Mouse (Mus musculus) cerebellum, postnatal 36 days (tissue): ENCODE results near the gene Cdkn2aip.
A peak's percentile ranks its signal among the peaks of the same experiment; 100 is the strongest.

ENCODE experiments used
- DNase-seq, 2 experiments: peaks; one replicate each; pipeline ENCODE4 v3.0.0; 2021 to 2022; ENCODE audit warnings: mixed read lengths in 2 of 2

The Cdkn2aip gene

GRCm38 (mm10) chr8:47693119-47693518 lies 20.6 kb downstream of the Cdkn2aip start:
- DNase-seq: peak; percentile 82

GRCm38 (mm10) chr8:47691831-47692230 lies 21.9 kb downstream of the Cdkn2aip start:
- no peak for DNase-seq

GRCm38 (mm10) chr8:47691303-47691702 lies 22.4 kb downstream of the Cdkn2aip start:
- no peak for DNase-seq

DNA sequence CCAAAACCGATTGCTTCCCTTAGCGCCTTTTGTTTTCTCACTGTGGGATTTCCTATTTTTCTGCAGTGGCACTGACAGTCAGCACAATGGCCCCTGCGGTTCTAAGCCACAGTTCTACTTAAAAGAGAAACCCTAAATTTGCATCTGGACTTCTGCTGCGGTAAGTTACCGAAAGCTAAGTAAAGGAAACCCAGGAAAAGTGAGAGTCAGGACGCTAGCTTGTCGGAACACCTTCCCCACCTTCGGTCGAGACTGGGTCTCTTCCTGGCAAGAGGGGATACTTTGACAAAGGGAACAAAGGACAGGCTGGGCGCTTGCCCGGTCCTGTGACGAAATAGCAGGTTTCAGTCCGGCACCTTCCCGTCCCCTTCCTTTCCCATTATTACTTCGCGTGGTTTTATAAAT lies 23.1 kb downstream of the Cdkn2aip start:
- DNase-seq: no peak

- DNase-seq: no peak
Observed at GRCm38 (mm10) chr8:47689704-47690326, 23.9 kb downstream of the Cdkn2aip start.

- DNase-seq: no peak
Observed at GRCm38 (mm10) chr8:47684441-47684840, 29.3 kb downstream of the Cdkn2aip start.

DNA sequence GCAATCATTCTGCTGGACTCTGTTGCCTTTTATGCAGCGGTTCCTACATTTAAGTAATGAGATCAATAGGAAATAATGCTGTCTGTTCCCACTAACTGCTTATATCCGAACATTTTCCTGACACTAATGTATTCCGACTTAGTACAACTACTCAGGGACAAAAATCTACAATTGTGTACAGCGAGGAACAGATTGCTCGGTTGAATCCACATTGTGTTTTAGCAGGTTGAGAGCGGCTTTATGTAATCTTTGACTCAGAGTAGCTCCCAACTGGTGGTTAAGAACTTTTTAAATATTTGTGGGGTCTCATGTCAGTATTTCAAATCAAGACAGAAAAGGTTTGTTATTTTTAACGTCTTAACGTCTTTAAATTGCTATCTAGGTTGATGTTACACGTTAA lies 29.7 kb downstream of the Cdkn2aip start:
- DNase-seq: no peak

- DNase-seq: no peak
Observed at GRCm38 (mm10) chr8:47680306-47680705, 33.4 kb downstream of the Cdkn2aip start.

DNA sequence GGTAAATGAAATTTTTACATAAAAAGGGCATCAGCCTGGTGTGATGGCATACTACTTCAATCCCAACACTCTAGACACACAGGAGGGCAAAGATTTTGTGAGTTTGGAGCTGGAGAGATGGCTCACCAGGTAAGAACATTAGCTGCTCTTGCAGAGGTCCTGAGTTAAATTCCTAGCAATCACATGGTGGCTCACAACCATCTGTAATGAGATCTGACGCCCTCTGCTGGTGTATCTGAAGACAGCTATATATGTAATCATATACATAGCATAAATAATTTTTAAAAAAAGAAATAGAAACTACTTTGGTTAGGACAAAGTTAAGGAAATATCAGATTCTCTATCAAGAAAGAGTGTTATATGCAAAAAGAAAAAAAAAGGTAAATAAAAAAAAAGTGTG lies 34.1 kb downstream of the Cdkn2aip start:
- no peak for DNase-seq

GRCm38 (mm10) chr8:47676631-47677030 lies 37.1 kb downstream of the Cdkn2aip start:
- no peak for DNase-seq

- DNase-seq: peak in 1 of 2 experiments; percentile 6
Observed at GRCm38 (mm10) chr8:47676224-47676623, 37.5 kb downstream of the Cdkn2aip start.

- DNase-seq: no peak
Observed at GRCm38 (mm10) chr8:47675786-47676185, 37.9 kb downstream of the Cdkn2aip start.

- peak; percentile 100 for DNase-seq
Observed at GRCm38 (mm10) chr8:47674777-47675710, 38.7 kb downstream of the Cdkn2aip start, which contains the start of gene Ing2. TSS of gene Ing2 (minus strand) at chr8:47675556.

DNA sequence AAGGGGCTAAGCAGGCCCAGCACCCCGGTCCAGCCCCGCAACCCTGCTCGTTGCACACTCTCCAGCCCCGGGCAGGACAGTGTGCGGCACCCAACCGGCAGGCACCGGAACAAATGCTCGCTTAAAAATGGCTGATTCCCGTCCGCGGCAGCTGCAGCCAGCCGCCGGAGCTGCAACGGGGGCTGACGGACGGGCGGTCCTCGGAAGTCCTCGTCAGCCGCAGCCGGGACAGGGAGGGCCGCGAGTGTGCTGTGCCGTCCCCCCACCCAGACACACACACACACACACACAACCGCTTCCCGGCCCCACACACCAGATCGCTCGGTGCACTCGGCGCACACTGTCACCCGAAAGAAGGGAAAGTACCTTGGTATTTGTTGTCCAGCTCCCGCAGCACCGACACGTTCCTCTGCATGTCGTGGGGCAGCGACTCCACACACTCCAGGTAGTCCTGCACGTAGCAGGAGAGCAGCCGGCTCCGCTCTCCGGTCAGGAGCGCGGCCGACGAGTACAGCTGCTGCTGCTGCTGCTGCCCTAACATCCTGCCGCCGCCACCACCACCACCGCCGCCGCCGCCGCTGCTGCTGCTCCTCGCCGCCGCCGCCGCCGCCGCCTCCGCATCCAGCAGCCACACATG lies 39.5 kb downstream of the Cdkn2aip start:
- DNase-seq: no peak

GRCm38 (mm10) chr8:47673317-47674139 lies 40.2 kb downstream of the Cdkn2aip start:
- DNase-seq: peak; percentile 86 to 88

DNA sequence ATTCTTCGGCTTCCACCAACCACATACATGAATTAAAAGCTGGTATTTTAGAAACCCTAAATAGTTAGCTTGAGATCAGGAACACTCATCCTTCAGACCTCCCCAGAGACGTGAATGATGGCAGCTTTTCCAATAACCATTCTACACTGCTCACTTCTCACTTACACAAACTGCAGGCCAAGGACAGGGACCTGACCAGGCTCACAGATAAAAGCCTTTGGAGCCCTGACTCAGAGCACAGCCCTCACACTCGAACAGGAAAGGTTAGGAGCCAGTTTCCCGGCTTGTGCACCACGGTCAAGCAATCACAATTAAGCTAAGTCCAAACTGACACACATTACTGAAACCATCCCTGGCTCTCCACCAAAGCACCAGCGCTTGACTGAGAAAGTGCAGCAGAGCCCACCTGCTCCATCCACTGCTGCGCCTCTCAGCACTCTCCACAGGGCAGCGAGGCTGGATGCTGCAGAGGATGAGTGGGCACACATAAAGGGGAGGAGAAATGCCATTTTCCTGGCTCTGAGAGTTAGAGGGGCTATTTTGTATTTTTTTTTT lies 49.4 kb downstream of the Cdkn2aip start:
- DNase-seq: no peak

DNA sequence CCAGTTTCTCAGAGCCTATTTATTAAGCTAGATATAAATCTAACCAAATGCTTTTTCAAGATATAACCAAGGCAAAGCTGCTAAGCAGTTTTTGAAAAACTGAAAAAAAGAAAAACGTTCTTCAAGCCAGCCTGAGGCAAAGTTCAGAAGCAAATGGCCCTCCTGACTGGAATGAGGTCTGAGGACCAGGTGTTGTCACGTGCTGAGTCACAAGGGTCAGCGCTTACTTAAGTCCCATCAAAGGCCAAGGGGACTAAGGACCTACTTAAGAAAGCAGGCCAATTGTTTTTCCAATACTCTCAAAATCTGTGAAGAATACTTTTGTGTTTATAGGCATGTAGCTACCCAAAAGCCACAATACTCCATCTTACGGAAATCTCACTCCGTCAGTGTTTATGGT lies 50.5 kb downstream of the Cdkn2aip start:
- DNase-seq: no peak

DNA sequence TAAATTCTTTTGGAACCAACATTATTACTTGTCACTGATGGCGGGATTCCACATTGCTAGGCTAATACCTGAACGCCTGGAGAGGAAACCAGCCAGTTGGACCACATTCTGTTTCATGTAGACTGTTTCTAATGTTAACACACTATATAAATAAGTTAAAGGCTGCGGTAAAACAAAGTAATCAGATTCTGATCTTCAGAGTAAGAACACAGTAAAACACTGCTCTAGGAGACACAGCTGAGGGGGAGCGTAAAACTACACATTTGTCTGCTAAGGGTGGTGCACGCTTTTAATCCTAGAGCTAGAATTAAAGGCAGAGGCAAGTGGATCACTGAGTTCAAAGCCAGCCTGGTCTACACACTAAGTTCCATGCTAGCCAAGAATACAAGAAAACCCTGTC lies 51.0 kb downstream of the Cdkn2aip start:
- DNase-seq: no peak

DNA sequence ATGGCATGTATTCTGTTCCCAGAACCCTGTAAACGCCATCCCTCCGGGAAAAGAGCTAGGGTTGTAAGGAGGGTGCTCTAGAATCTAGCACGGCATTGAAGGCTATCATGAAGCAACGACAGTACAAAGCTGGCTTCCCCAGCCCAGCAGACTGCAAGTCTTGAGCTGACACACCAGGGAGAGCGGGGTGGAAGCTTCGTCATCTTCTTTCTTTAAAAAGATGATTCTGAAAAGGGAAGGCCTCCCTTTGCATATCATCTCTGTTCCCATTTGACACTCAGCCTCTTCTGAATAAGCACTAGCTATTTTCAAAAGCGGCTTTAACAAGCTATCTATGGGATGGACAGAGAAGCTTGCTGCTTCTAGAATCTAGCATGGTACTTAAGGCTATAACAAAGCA lies 53.3 kb downstream of the Cdkn2aip start:
- no peak for DNase-seq

GRCm38 (mm10) chr8:47659463-47659862 lies 54.3 kb downstream of the Cdkn2aip start:
- no peak for DNase-seq
